Mouse (Mus musculus): ENCODE measurements around the gene Rragc. TPM values are rescaled to one million over a fixed set of nuclear protein-coding genes. Genes with fewer than 3 reads are reported as not detected.

Rragc gene
- total and polyA plus RNA-seq, 2 experiments from 2014 or later = 42.3 to 49.1 TPM

DNA sequence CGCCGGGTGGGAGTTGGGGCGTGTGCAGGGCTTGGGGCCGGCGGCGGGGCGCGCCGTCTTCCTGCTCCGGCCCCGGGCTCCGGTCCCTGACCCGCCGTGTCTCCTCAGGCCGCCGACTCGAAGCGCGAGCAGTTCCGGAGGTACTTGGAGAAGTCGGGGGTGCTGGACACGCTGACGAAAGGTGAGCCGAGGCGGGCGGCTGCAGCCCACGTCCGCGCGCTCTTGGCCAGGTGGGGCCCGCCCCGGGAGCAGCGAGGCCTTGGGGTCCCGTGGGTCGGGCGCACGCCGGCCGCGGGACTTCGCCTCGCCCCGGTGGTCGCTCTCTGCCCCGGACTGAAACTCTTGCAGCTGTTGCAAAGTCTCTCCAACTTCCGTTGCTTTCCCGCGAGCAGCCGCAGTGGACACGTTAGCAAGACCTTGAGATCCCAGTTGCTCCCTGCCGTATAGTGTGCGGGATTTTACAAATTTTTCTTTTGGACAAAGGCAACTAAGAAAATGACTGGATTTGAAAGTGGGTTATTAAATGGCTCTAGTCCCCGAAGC is 12.0 kb upstream of the Rragc start:
- Histone ChIP-seq H3K4me2 (ENCODE audit: low read depth, low read length) (peak overlapping the region; percentile 78), H3K4me3 (ENCODE audit: low read length) (peak overlapping the region; percentile 75), H3K36me3 (ENCODE audit: insufficient read depth, low read length) (no peaks in the 10 kb centered on the region), H3K4me1 (ENCODE audit: insufficient read depth, low read length) (peaks cover 11% of the 10 kb centered on the region; the same call in 1 of the 2 replicates), H3K9me3 (ENCODE audit: low read length) (no peaks in the 10 kb centered on the region), H3K27me3 (ENCODE audit: insufficient read depth, low read length) (no peaks in the 10 kb centered on the region), H3K27ac (peak overlapping the region; percentile 65; the same call in 1 of the 2 replicates), H3K9ac (replicated peaks; ENCODE audit: low read length) (peak overlapping the region; percentile 66)
- no peak for ATAC-seq
- peak; percentile 15 for DNase-seq (ENCODE audit: low spot score)
- no peak for TF ChIP-seq CTCF (IDR thresholded peaks at IDR 0.05; ENCODE audit: low read depth)
- under 1% methylated on average over 52 of the region's 53 CpGs for WGBS

DNA sequence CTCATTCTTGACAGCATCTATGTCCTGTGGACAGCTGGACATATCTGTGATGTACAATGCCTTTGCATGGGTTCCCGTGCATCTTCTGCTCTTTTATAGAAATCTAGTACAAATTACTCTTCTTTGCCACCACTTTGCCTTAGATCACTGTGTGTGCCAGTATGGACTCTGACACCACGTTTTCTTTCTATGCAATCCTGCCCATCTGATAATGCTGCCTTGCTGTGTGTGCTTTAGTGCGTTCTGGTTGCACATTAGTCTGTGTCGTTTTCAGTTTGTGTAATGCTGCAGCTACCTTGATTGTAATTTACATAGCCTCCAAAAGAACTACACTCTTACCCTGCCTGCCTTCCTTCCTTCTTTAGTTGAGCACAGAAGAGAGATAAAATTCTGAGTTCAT is 5.7 kb upstream of the Rragc start:
- Histone ChIP-seq H3K4me1 (ENCODE audit: insufficient read depth, low read length) (peaks cover 10% of the 10 kb centered on the region), H3K36me3 (ENCODE audit: insufficient read depth, low read length) (peaks cover 10% of the 10 kb centered on the region), H3K9me3 (ENCODE audit: low read length) (no peaks in the 10 kb centered on the region), H3K27me3 (ENCODE audit: insufficient read depth, low read length) (no peaks in the 10 kb centered on the region), H3K4me3 (ENCODE audit: low read length) (no peak overlapping the region), H3K27ac (no peak overlapping the region), H3K9ac (replicated peaks; ENCODE audit: low read length) (no peak overlapping the region), H3K4me2 (ENCODE audit: low read depth, low read length) (no peak overlapping the region)
- no peak for DNase-seq (ENCODE audit: low spot score)
- no peak for ATAC-seq
- TF ChIP-seq CTCF (IDR thresholded peaks at IDR 0.05; ENCODE audit: low read depth) = no peak
- WGBS = 90% methylated on average over 4 of the region's 4 CpGs

DNA sequence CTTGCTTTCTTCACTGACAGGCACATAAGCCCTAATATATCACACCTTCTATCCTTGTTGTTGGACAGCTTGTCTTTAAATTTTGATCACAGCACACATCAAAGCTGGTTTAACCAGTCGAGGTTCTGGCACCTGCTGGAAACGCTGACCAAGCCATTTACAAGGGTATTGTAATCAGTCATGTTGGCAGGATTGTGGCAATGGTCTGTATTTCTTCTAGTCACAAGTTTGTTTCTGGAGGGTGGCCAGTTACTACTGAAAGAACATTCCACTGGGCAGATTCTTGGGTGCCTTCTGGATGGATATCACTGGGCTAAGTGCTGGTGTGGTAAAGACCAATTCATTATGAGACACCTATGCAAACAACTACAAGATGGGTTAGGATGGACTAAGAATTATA is 4.8 kb upstream of the Rragc start:
- no peak for TF ChIP-seq CTCF (IDR thresholded peaks at IDR 0.05; ENCODE audit: low read depth)
- DNase-seq (ENCODE audit: low spot score) (no peak), ATAC-seq (no peak)
- 65% methylated on average over 2 of the region's 2 CpGs for WGBS
- H3K9me3 ChIP-seq (ENCODE audit: low read length) = no peaks in the 10 kb centered on the region
- H3K4me1 ChIP-seq (ENCODE audit: insufficient read depth, low read length) = peaks cover 10% of the 10 kb centered on the region
- H3K4me3 ChIP-seq (ENCODE audit: low read length) = no peak overlapping the region
- peaks cover 10% of the 10 kb centered on the region for H3K36me3 ChIP-seq (ENCODE audit: insufficient read depth, low read length)
- no peak overlapping the region for H3K4me2 ChIP-seq (ENCODE audit: low read depth, low read length)
- H3K27ac ChIP-seq = no peak overlapping the region
- no peak overlapping the region for H3K9ac ChIP-seq (replicated peaks; ENCODE audit: low read length)
- H3K27me3 ChIP-seq (ENCODE audit: insufficient read depth, low read length) = no peaks in the 10 kb centered on the region

- Histone ChIP-seq H3K9me3 (ENCODE audit: low read length) (no peaks in the 10 kb centered on the region), H3K27ac (peak within 1 kb of the TSS; percentile 91), H3K4me1 (ENCODE audit: insufficient read depth, low read length) (peaks cover 17% of the 10 kb centered on the region), H3K36me3 (ENCODE audit: insufficient read depth, low read length) (peaks cover 3% of the 10 kb centered on the region; the same call in 1 of the 2 replicates), H3K4me2 (ENCODE audit: low read depth, low read length) (peak within 1 kb of the TSS; percentile 86), H3K27me3 (ENCODE audit: insufficient read depth, low read length) (no peaks in the 10 kb centered on the region), H3K9ac (replicated peaks; ENCODE audit: low read length) (peak within 1 kb of the TSS; percentile 85), H3K4me3 (ENCODE audit: low read length) (peak within 1 kb of the TSS; percentile 97)
- WGBS = 0% methylated on average over 34 of the region's 63 CpGs
- DNase-seq (ENCODE audit: low spot score) (peak; percentile 37), ATAC-seq (peak; percentile 28)
- TF ChIP-seq CTCF (IDR thresholded peaks at IDR 0.05; ENCODE audit: low read depth) = no peak
Measured at GRCm38 (mm10) chr4:123917548-123918140, 398 bp downstream of the Rragc start, which contains the start of gene 4930535I16Rik. Gene 4930535I16Rik (minus strand): TSS chr4:123918022.

- peaks cover 14% of the 10 kb centered on the region; the same call in 1 of the 2 replicates for H3K36me3 ChIP-seq (ENCODE audit: insufficient read depth, low read length)
- no peaks in the 10 kb centered on the region for H3K9me3 ChIP-seq (ENCODE audit: low read length)
- no peak for TF ChIP-seq CTCF (IDR thresholded peaks at IDR 0.05; ENCODE audit: low read depth)
- H3K27me3 ChIP-seq (ENCODE audit: insufficient read depth, low read length) = no peaks in the 10 kb centered on the region
- ATAC-seq (no peak), DNase-seq (ENCODE audit: low spot score) (no peak)
- peak overlapping the region; percentile 86 for H3K4me2 ChIP-seq (ENCODE audit: low read depth, low read length)
- H3K4me1 ChIP-seq (ENCODE audit: insufficient read depth, low read length) = peaks cover 17% of the 10 kb centered on the region
- H3K27ac ChIP-seq = no peak overlapping the region
- H3K4me3 ChIP-seq (ENCODE audit: low read length) = peak overlapping the region; percentile 97; the same call in 1 of the 2 replicates
- 65% methylated on average over 2 of the region's 2 CpGs for WGBS
- 0 out of 2 replicates have a peak overlapping the region, but pooled peaks have one; percentile 28 for H3K9ac ChIP-seq (replicated peaks; ENCODE audit: low read length)
Measured at GRCm38 (mm10) chr4:123918851-123919250, 1.6 kb downstream of the Rragc start.

DNA sequence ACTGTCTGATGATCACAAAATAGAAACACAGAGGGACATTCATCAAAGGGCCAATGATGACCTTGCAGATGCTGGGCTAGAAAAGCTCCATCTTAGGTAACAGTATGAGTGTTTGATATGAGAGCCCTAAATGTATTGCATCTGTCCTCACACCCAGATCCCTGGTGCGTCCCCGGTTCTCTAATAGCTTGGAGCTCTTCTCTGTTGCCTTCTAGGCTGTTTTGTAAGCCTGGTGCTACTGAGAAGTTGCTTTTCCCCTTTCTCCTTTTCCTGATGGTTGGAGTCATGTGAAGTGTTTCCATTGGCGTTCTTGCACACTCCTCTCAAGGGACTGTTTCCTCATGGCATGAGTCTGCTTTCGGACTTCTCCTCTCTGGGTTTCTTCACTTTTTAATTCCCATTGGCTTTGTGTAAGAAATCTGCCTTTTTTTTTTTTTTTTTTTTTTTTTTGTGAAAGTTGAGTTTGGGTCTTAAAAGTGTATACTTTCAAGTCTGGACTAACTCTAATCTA is 3.9 kb downstream of the Rragc start:
- no peak for TF ChIP-seq CTCF (IDR thresholded peaks at IDR 0.05; ENCODE audit: low read depth)
- ATAC-seq (no peak), DNase-seq (ENCODE audit: low spot score) (no peak)
- 94% methylated on average over 4 of the region's 4 CpGs for WGBS
- Histone ChIP-seq H3K27me3 (ENCODE audit: insufficient read depth, low read length) (no peaks in the 10 kb centered on the region), H3K9ac (replicated peaks; ENCODE audit: low read length) (no peak overlapping the region), H3K36me3 (ENCODE audit: insufficient read depth, low read length) (peaks cover 30% of the 10 kb centered on the region), H3K9me3 (ENCODE audit: low read length) (no peaks in the 10 kb centered on the region), H3K4me1 (ENCODE audit: insufficient read depth, low read length) (peaks cover 11% of the 10 kb centered on the region), H3K27ac (no peak overlapping the region), H3K4me3 (ENCODE audit: low read length) (no peak overlapping the region), H3K4me2 (ENCODE audit: low read depth, low read length) (no peak overlapping the region)

DNA sequence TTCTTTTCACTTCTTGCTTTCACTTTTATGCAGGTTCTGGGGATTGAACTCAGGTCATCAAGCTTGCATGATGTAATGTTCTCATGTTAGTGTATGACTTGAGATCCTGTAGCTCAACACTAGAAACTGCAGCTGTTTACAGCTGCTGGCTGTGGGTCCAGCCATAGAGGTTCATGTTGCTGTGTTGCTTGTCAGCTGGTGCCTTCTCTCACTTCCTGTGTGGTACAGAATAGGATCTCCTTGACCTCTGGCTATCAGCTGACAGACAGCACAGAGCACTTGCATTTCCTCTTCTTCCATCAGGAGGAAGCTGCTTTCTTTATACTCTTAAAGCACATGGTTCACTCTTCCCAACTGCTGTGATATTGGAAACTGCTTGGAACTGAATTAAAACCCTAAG is 10.7 kb downstream of the Rragc start:
- H3K9ac ChIP-seq (replicated peaks; ENCODE audit: low read length) = no peak overlapping the region
- ATAC-seq (no peak), DNase-seq (ENCODE audit: low spot score) (no peak)
- H3K4me3 ChIP-seq (ENCODE audit: low read length) = no peak overlapping the region
- H3K9me3 ChIP-seq (ENCODE audit: low read length) = no peaks in the 10 kb centered on the region
- H3K4me1 ChIP-seq (ENCODE audit: insufficient read depth, low read length) = no peaks in the 10 kb centered on the region
- H3K27me3 ChIP-seq (ENCODE audit: insufficient read depth, low read length) = no peaks in the 10 kb centered on the region
- no peak overlapping the region for H3K4me2 ChIP-seq (ENCODE audit: low read depth, low read length)
- no peak for TF ChIP-seq CTCF (IDR thresholded peaks at IDR 0.05; ENCODE audit: low read depth)
- no peak overlapping the region for H3K27ac ChIP-seq
- H3K36me3 ChIP-seq (ENCODE audit: insufficient read depth, low read length) = peaks cover 67% of the 10 kb centered on the region

All from hindbrain, postnatal 0 days (tissue).